Mouse (Mus musculus) liver, adult 2 months (tissue): Measurements from ENCODE around the gene St3gal2. TPM values are rescaled to one million over a fixed set of nuclear protein-coding genes. Genes with fewer than 3 reads are reported as not detected.
A peak's percentile ranks its signal among the peaks of the same experiment; 100 is the strongest.

Experiments
- DNase-seq: peaks from one replicate; pipeline ENCODE4 v3.0.0-alpha.2; 2011; ENCODE audit warnings: low read depth, low spot score; ENCODE audit errors: extremely low read depth
- H3K27ac ChIP-seq: fragments of 200-500 bp; replicated peaks from 2 replicates; pipeline ENCODE4 v1.5.1; 2012; ENCODE audit warnings: low read depth, mild to moderate bottlenecking, control low read depth, inconsistent platforms, low read length; ENCODE audit not compliant: insufficient read depth
- H3K27me3 ChIP-seq: fragments of 200-500 bp; 2 replicates; pipeline ENCODE4 v1.6.1; 2012; ENCODE audit warnings: mild to moderate bottlenecking, moderate library complexity, low read length, inconsistent platforms; ENCODE audit not compliant: control insufficient read depth, insufficient read depth
- H3K36me3 ChIP-seq: fragments of 200-500 bp; 2 replicates; pipeline ENCODE4 v1.6.1; 2012; ENCODE audit warnings: low read length, inconsistent platforms; ENCODE audit not compliant: control insufficient read depth, insufficient read depth
- H3K4me1 ChIP-seq: fragments of 200-500 bp; 2 replicates; pipeline ENCODE4 v1.6.1; 2011; ENCODE audit warnings: low read length; ENCODE audit not compliant: control insufficient read depth, insufficient read depth
- H3K4me3 ChIP-seq: fragments of 200-500 bp; 2 replicates; pipeline ENCODE4 v1.5.1; 2011; ENCODE audit warnings: low read depth, mild to moderate bottlenecking, control low read depth, low read length, moderate library complexity; ENCODE audit not compliant: insufficient read depth
- H3K79me2 ChIP-seq: fragments of 200-500 bp; 2 replicates; pipeline ENCODE4 v1.6.1; 2012; ENCODE audit warnings: inconsistent platforms, mild to moderate bottlenecking, low read length, moderate library complexity; ENCODE audit not compliant: control insufficient read depth, insufficient read depth
- H3K9ac ChIP-seq: fragments of 200-500 bp; 2 replicates; pipeline ENCODE4 v1.6.1; 2012; ENCODE audit warnings: low read depth, mild to moderate bottlenecking, control low read depth, inconsistent platforms, low read length
- CTCF ChIP-seq: fragments of 200-500 bp; IDR thresholded peaks from 2 replicates; pipeline ENCODE4 v1.5.1; 2011; ENCODE audit warnings: low read depth, low read length, control low read depth
- POLR2A ChIP-seq: fragments of 200-500 bp; IDR thresholded peaks from 2 replicates; pipeline ENCODE4 v1.6.1; 2011; ENCODE audit warnings: low read length, control low read depth; ENCODE audit not compliant: insufficient read depth; ENCODE audit errors: extremely low read depth
- WGBS: fragments of 180-500 bp; shearing (Covaris S2); methylation state at CpG from one replicate; pipeline ENCODE4 v1.1.7; 2018; 5-methylcytosine and 5-hydroxymethylcytosine counted together
- polyA plus RNA-seq: library from polyadenylated mRNA; depleted of rRNA; stranded (reverse); fragments of >200 nt; gene quantifications from 2 replicates; pipeline ENCODE4 v1.2.3, GENCODE M21; 2012
- total RNA-seq: library from RNA; depleted of rRNA; stranded (reverse); fragments of >200 nt; gene quantifications from 2 replicates; pipeline ENCODE4 v1.2.3, GENCODE M21; 2014

St3gal2 gene
- total and polyA plus RNA-seq, 2 experiments: 0.83 to 1.5 TPM

GRCm38 (mm10) chr8:110894851-110895250, 24.9 kb upstream of the St3gal2 start:
- H3K27ac ChIP-seq: no peak overlapping the region
- no peaks in the 10 kb centered on the region for H3K36me3 ChIP-seq
- DNase-seq: no peak
- no peak for TF ChIP-seq POLR2A
- TF ChIP-seq CTCF: no peak
- 89% methylated on average over 10 of the region's 10 CpGs for WGBS
- H3K9ac ChIP-seq: no peak overlapping the region
- H3K4me1 ChIP-seq: no peaks in the 10 kb centered on the region
- no peaks in the 10 kb centered on the region for H3K79me2 ChIP-seq
- no peaks in the 10 kb centered on the region for H3K27me3 ChIP-seq
- no peak overlapping the region for H3K4me3 ChIP-seq

- DNase-seq: no peak
- Histone ChIP-seq H3K79me2 (no peaks in the 10 kb centered on the region), H3K4me3 (no peak overlapping the region), H3K9ac (no peak overlapping the region), H3K27ac (no peak overlapping the region), H3K36me3 (no peaks in the 10 kb centered on the region), H3K4me1 (no peaks in the 10 kb centered on the region), H3K27me3 (no peaks in the 10 kb centered on the region)
- TF ChIP-seq CTCF (no peak), POLR2A (no peak)
- WGBS: 75% methylated on average over 8 of the region's 9 CpGs
Observed at GRCm38 (mm10) chr8:110895254-110895653, 24.5 kb upstream of the St3gal2 start.

DNA sequence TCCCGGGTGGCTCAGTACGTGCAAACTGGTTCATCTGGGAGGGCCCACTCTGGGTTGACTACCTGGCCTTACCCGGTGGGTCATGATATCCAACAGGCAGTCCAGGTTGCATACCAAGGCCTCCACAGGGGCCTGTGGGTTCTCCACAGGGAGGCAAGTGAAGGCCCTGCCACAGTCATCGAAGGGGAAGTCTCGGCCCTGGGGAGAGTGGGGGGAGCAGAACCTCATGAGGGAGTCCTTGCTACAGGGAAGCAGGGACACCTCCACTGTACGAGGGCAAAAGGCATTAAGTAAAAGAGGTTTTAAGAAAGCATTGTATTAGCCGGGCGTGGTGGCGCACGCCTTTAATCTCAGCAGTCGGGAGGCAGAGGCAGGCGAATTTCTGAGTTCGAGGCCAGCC, 23.9 kb upstream of the St3gal2 start:
- Histone ChIP-seq H3K4me1 (no peaks in the 10 kb centered on the region), H3K79me2 (no peaks in the 10 kb centered on the region), H3K27me3 (no peaks in the 10 kb centered on the region), H3K9ac (no peak overlapping the region), H3K4me3 (no peak overlapping the region), H3K36me3 (no peaks in the 10 kb centered on the region), H3K27ac (no peak overlapping the region)
- TF ChIP-seq POLR2A (no peak), CTCF (no peak)
- DNase-seq: no peak
- WGBS: 97% methylated on average over 13 of the region's 13 CpGs

GRCm38 (mm10) chr8:110897495-110897894, 22.2 kb upstream of the St3gal2 start:
- Histone ChIP-seq H3K27ac (no peak overlapping the region), H3K9ac (no peak overlapping the region), H3K36me3 (no peaks in the 10 kb centered on the region), H3K79me2 (no peaks in the 10 kb centered on the region; the same call in 1 of the 2 replicates), H3K27me3 (no peaks in the 10 kb centered on the region), H3K4me3 (no peak overlapping the region), H3K4me1 (no peaks in the 10 kb centered on the region)
- no peak for TF ChIP-seq POLR2A
- no peak for DNase-seq
- 95% methylated on average over 6 of the region's 6 CpGs for WGBS

GRCm38 (mm10) chr8:110901056-110901455, 18.7 kb upstream of the St3gal2 start:
- H3K27me3 ChIP-seq: no peaks in the 10 kb centered on the region

DNA sequence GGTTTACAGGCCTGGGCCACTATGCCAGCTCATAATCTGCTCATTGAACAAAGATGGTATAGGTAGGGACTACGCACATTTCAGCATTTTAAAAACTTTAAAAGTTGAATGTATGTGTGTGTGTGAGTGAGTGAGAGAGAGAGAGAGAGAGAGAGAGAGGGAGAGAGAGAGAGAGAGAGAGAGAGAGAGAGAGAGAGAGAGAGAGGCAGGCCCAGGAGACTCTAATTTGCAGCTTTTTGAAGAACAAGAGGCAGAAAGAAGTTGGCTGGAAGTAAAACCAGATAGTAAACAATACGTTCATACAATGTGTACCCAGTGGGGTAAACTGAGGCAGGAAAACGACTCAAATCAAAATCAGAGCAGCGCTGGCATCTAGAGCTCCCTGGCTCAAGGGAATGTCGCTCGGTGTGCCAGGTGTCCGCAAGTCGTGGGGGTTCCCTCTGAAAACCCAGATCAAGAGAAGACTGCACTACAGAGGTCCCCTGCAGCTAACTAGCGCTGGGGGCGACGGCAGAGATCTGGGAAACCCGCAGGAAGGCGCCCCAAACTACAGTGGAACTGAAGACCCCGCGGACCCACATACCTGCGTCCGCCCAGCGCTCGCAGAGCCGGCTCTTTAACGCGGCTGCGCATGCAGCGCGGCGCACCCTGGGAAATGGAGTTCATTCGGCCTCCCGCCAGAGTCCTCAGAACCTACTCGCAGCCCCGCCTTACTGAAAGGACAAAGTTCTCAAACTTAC, 17.7 kb upstream of the St3gal2 start, which contains the start of gene Fuk:
Fuk (minus strand) TSS at position 650 of the 740 bp plus-strand sequence.
- Histone ChIP-seq H3K4me3 (peak within 1 kb of the TSS; percentile 99), H3K9ac (peak within 1 kb of the TSS; percentile 88), H3K27me3 (no peaks in the 10 kb centered on the region), H3K36me3 (no peaks in the 10 kb centered on the region), H3K4me1 (no peaks in the 10 kb centered on the region), H3K79me2 (no peaks in the 10 kb centered on the region; the same call in 1 of the 2 replicates), H3K27ac (no peak within 1 kb of the TSS)
- 3% methylated on average over 30 of the region's 30 CpGs for WGBS
- DNase-seq: peak; percentile 82
- TF ChIP-seq CTCF (no peak), POLR2A (peak; percentile 47; the same call in 1 of the 2 replicates)

More at GRCm38 (mm10) chr8:110901056-110901455, 18.7 kb upstream of the St3gal2 start:
- no peak for DNase-seq
- Histone ChIP-seq H3K9ac (no peak overlapping the region), H3K4me1 (no peaks in the 10 kb centered on the region), H3K27ac (no peak overlapping the region), H3K4me3 (no peak overlapping the region), H3K36me3 (no peaks in the 10 kb centered on the region), H3K79me2 (no peaks in the 10 kb centered on the region; the same call in 1 of the 2 replicates)
- no peak for TF ChIP-seq POLR2A
- TF ChIP-seq CTCF: no peak
- 89% methylated on average over 3 of the region's 3 CpGs for WGBS
